Mouse (Mus musculus): ENCODE measurements around the gene Kcnk15.

Kcnk15 gene

GRCm38 (mm10) chr2:163853461-163853901 lies at the start of gene Kcnk15:
Kcnk15 (plus strand) TSS chr2:163853651.
- DNase-seq = no peak

- DNase-seq = no peak
Observed at GRCm38 (mm10) chr2:163803838-163804237, 49.6 kb upstream of the Kcnk15 start.

GRCm38 (mm10) chr2:163809166-163809565 lies 44.3 kb upstream of the Kcnk15 start:
- no peak for DNase-seq

GRCm38 (mm10) chr2:163809704-163810103 lies 43.7 kb upstream of the Kcnk15 start:
- no peak for DNase-seq

- no peak for DNase-seq
Observed at GRCm38 (mm10) chr2:163813077-163813476, 40.4 kb upstream of the Kcnk15 start.

GRCm38 (mm10) chr2:163814739-163815465 lies 38.5 kb upstream of the Kcnk15 start:
- DNase-seq = no peak

GRCm38 (mm10) chr2:163820607-163821006 lies 32.8 kb upstream of the Kcnk15 start, which contains the start of gene Ccn5:
Ccn5 (plus strand) TSS chr2:163820861.
- no peak for DNase-seq

GRCm38 (mm10) chr2:163823248-163823647 lies 30.2 kb upstream of the Kcnk15 start:
- DNase-seq = peak; percentile 65 to 71

- DNase-seq = no peak
Observed at GRCm38 (mm10) chr2:163823771-163824170, 29.7 kb upstream of the Kcnk15 start.

- no peak for DNase-seq
Observed at GRCm38 (mm10) chr2:163825861-163826260, 27.6 kb upstream of the Kcnk15 start.

GRCm38 (mm10) chr2:163826494-163826893 lies 27.0 kb upstream of the Kcnk15 start:
- DNase-seq = no peak

GRCm38 (mm10) chr2:163831163-163831562 lies 22.3 kb upstream of the Kcnk15 start:
- no peak for DNase-seq

GRCm38 (mm10) chr2:163838043-163838442 lies 15.4 kb upstream of the Kcnk15 start:
- DNase-seq = peak; percentile 89 to 90

- no peak for DNase-seq
Observed at GRCm38 (mm10) chr2:163839519-163839918, 13.9 kb upstream of the Kcnk15 start.

GRCm38 (mm10) chr2:163842043-163842442 lies 11.4 kb upstream of the Kcnk15 start:
- no peak for DNase-seq

- DNase-seq = no peak
Observed at GRCm38 (mm10) chr2:163857233-163857632, 3.8 kb downstream of the Kcnk15 start.

GRCm38 (mm10) chr2:163858254-163858947 lies 5.0 kb downstream of the Kcnk15 start:
- DNase-seq = peak; percentile 51 to 60

GRCm38 (mm10) chr2:163865311-163865710 lies 11.9 kb downstream of the Kcnk15 start:
- DNase-seq = no peak

GRCm38 (mm10) chr2:163866061-163866460 lies 12.6 kb downstream of the Kcnk15 start:
- no peak for DNase-seq

- DNase-seq = no peak
Observed at GRCm38 (mm10) chr2:163869783-163870182, 16.3 kb downstream of the Kcnk15 start.

- no peak for DNase-seq
Observed at GRCm38 (mm10) chr2:163871266-163871665, 17.8 kb downstream of the Kcnk15 start.

GRCm38 (mm10) chr2:163871906-163872305 lies 18.5 kb downstream of the Kcnk15 start:
- no peak for DNase-seq

- DNase-seq = no peak
Observed at GRCm38 (mm10) chr2:163874877-163875276, 21.4 kb downstream of the Kcnk15 start.

GRCm38 (mm10) chr2:163875484-163875883 lies 22.0 kb downstream of the Kcnk15 start:
- no peak for DNase-seq
